In the genomic region with DNA sequence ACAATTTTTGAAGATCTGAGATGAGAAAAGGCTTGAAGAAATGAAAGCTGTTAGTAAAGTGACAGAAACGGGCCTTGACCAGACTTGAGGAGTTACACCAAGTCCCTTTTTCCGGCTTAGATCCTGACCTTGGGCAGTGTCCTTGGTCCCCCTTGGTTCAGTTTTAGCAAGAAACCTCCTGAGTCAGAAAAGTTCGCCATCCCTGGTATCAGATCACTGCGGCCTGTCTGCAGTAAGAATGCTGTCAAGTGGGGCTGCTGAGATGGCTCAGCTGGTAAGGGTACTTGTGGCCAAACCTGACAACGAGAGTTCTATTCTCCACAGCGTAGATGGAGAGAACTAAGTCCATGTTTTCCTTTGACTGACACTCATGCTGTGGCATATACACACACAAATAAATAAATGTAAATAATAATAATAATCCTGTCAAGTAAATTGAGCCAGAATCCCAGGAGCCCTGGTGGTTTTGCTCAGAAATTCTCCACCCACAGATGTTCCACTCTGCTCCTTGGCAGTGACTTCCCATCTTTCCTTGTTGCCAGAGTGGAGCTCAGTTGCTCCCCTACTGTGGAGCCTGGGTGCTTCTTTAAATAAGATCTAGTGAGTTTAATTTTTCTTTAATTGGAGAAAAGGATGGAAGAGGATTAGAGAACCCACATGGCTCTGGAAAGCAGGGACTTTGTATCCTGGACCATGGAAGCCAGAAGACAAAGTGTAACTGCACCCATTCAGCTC, we compare ENCODE assay signal across 8 mouse cellular contexts. TPM values are rescaled to one million over a fixed set of nuclear protein-coding genes. Genes with fewer than 3 reads are reported as not detected.
A peak's percentile ranks its signal among the peaks of the same experiment; 100 is the strongest.
DNase-seq lines count a peak whose midpoint lies in the region; ATAC-seq and TF ChIP-seq lines count a peak whose summit lies in the region.

No protein-coding gene starts in this region.

- DNase-seq in cerebellum, adult 9-11 months: peak; percentile 46
- no peak for DNase-seq in cerebellum, postnatal 10 days
- no peak for DNase-seq in liver, postnatal 0 days
- DNase-seq in T-cell, adult 2 months (ENCODE audit: low spot score): no peak
- no peak for DNase-seq in cerebellum, postnatal 14 days
- DNase-seq in embryo, embryonic 10.5 days (ENCODE audit: low spot score): no peak

- no peak for TF ChIP-seq CTCF in E14TG2a.4 (conservative IDR thresholded peaks at IDR 0.05; ENCODE audit: low read length)
- no peak for TF ChIP-seq CTCF in liver, postnatal 0 days (IDR thresholded peaks at IDR 0.05; ENCODE audit: low read depth)

- H3K4me3 ChIP-seq in E14TG2a.4 (replicated peaks; ENCODE audit: low read length): peak overlapping the region; percentile 90
- peak overlapping the region; percentile 82 for H3K4me3 ChIP-seq in forebrain, embryonic 16.5 days (replicated peaks; ENCODE audit: low read length)
- peak overlapping the region; percentile 85; the same call in 1 of the 2 replicates for H3K4me3 ChIP-seq in liver, postnatal 0 days (ENCODE audit: low read depth, low read length)

- H3K4me2 ChIP-seq in forebrain, embryonic 16.5 days (ENCODE audit: low read length): peak overlapping the region; percentile 55
- peak overlapping the region; percentile 99 for H3K4me2 ChIP-seq in liver, postnatal 0 days (ENCODE audit: low read depth, low read length)

- peaks cover 9% of the 10 kb centered on the region; the same call in 1 of the 2 replicates for H3K27me3 ChIP-seq in E14TG2a.4 (ENCODE audit: insufficient read depth, low read length)
- H3K27me3 ChIP-seq in forebrain, embryonic 16.5 days (replicated peaks; ENCODE audit: control insufficient read depth, insufficient read depth, low read length): no peaks in the 10 kb centered on the region
- no peaks in the 10 kb centered on the region for H3K27me3 ChIP-seq in liver, postnatal 0 days (ENCODE audit: insufficient read depth, low read length)

- TF ChIP-seq EP300 in liver, postnatal 0 days (IDR thresholded peaks at IDR 0.05; ENCODE audit: low read depth): no peak

- H3K36me3 ChIP-seq in E14TG2a.4 (ENCODE audit: insufficient read depth, low read length): peaks cover 8% of the 10 kb centered on the region; the same call in 1 of the 2 replicates
- H3K36me3 ChIP-seq in forebrain, embryonic 16.5 days (ENCODE audit: control insufficient read depth, insufficient read depth): no peaks in the 10 kb centered on the region
- no peaks in the 10 kb centered on the region for H3K36me3 ChIP-seq in liver, postnatal 0 days (replicated peaks; ENCODE audit: insufficient read depth, low read length)

- H3K4me1 ChIP-seq in E14TG2a.4 (replicated peaks; ENCODE audit: low read depth, low read length): peaks cover 86% of the 10 kb centered on the region
- peaks cover 35% of the 10 kb centered on the region for H3K4me1 ChIP-seq in forebrain, embryonic 16.5 days (replicated peaks; ENCODE audit: control insufficient read depth, insufficient read depth, low read length)
- peaks cover 40% of the 10 kb centered on the region for H3K4me1 ChIP-seq in liver, postnatal 0 days (ENCODE audit: insufficient read depth)

- no peak for ATAC-seq in forebrain, embryonic 16.5 days
- ATAC-seq in liver, postnatal 0 days: no peak

- H3K9ac ChIP-seq in forebrain, embryonic 16.5 days (replicated peaks; ENCODE audit: low read depth, low read length): no peak overlapping the region; the same call in 1 of the 2 replicates
- no peak overlapping the region; the same call in 1 of the 2 replicates for H3K9ac ChIP-seq in liver, postnatal 0 days (replicated peaks)

- 63% methylated on average over 6 of the region's 6 CpGs for WGBS in forebrain, embryonic 16.5 days
- WGBS in liver, postnatal 0 days (ENCODE audit: insufficient replicate concordance): 78% methylated on average over 6 of the region's 6 CpGs

- no peaks in the 10 kb centered on the region for H3K9me3 ChIP-seq in E14TG2a.4 (ENCODE audit: low read length)
- no peaks in the 10 kb centered on the region for H3K9me3 ChIP-seq in forebrain, embryonic 16.5 days (ENCODE audit: control insufficient read depth, low read length)
- H3K9me3 ChIP-seq in liver, postnatal 0 days (ENCODE audit: low read length): no peaks in the 10 kb centered on the region

- no peak overlapping the region for H3K27ac ChIP-seq in forebrain, embryonic 16.5 days (ENCODE audit: low read length)
- no peak overlapping the region for H3K27ac ChIP-seq in liver, postnatal 0 days (ENCODE audit: low read depth)

RNA-seq across cellular contexts. Expression of a gene that starts 1.3 kb away (rescaled TPM):
- 66.5 and 68.7 TPM in 2 replicates for polyA plus RNA-seq in forebrain, embryonic 16.5 days (2015; fragmentation: Nextera tagmentation; extraction: Ambion mirVana)
- polyA plus RNA-seq in liver, postnatal 0 days (2015; fragmentation: Nextera tagmentation; extraction: Ambion mirVana): 3.6 TPM in 2 replicates

RNA-seq across cellular contexts. Expression of a gene that starts 37.4 kb away (rescaled TPM):
- polyA plus RNA-seq in forebrain, embryonic 16.5 days (2015; fragmentation: Nextera tagmentation; extraction: Ambion mirVana): 53.6 and 60.2 TPM in 2 replicates
- 4.2 and 4.9 TPM in 2 replicates for polyA plus RNA-seq in liver, postnatal 0 days (2015; fragmentation: Nextera tagmentation; extraction: Ambion mirVana)

RNA-seq across cellular contexts. Expression of a gene that starts 37.5 kb away (rescaled TPM):
- 11.0 and 11.9 TPM in 2 replicates for polyA plus RNA-seq in forebrain, embryonic 16.5 days (2015; fragmentation: Nextera tagmentation; extraction: Ambion mirVana)
- 5.6 and 5.8 TPM in 2 replicates for polyA plus RNA-seq in liver, postnatal 0 days (2015; fragmentation: Nextera tagmentation; extraction: Ambion mirVana)

RNA-seq across cellular contexts. Expression of a gene that starts 51.5 kb away (rescaled TPM):
- not detected in 2 replicates for polyA plus RNA-seq in forebrain, embryonic 16.5 days (2015; fragmentation: Nextera tagmentation; extraction: Ambion mirVana)
- polyA plus RNA-seq in liver, postnatal 0 days (2015; fragmentation: Nextera tagmentation; extraction: Ambion mirVana): not detected in 2 replicates

RNA-seq across cellular contexts. Expression of a gene that starts 51.5 kb away (rescaled TPM):
- 43.6 and 50.0 TPM in 2 replicates for polyA plus RNA-seq in forebrain, embryonic 16.5 days (2015; fragmentation: Nextera tagmentation; extraction: Ambion mirVana)
- 10.8 and 13.0 TPM in 2 replicates for polyA plus RNA-seq in liver, postnatal 0 days (2015; fragmentation: Nextera tagmentation; extraction: Ambion mirVana)

Comparison
In these comparisons a context has a peak if more than half of its experiments do, and no peak if none do; other contexts are left out.
1. RNA of a gene that starts 1.3 kb away (polyA plus RNA-seq): 66.5 to 68.7 TPM in forebrain, embryonic 16.5 days; 3.6 TPM in liver, postnatal 0 days; every median in the first group is over 10 times any median in the second.
2. Peak in every context shown above with its lines, with median percentiles within 50 percentile points of each other: H3K4me3 ChIP-seq.